Comparison of ENCODE assay signal across 16 mouse cellular contexts in genomic region chr11:83994481-83994880, GRCm38 (mm10).
"Had no signal": no experiment of that assay in that cellular context is flagged by ENCODE, and none has a peak within 500 bp of the region (broad histone marks: within the 10 kb centered on the region; RNA-seq: fewer than 3 reads in every experiment).

No protein-coding gene starts in this region.

- DNase-seq: kidney, adult 2 months; kidney, postnatal 25 days; left cerebral cortex, postnatal 4 days; lung, embryonic 14.5 days; lung, postnatal 10 days; lung, postnatal 4 days; midbrain, embryonic 14.5 days; thymus, adult 18-20 months; thymus, postnatal 14 days; thymus, postnatal 4 days had no signal

- H3K4me2 ChIP-seq: limb, embryonic 12.5 days; limb, embryonic 15.5 days; liver, embryonic 15.5 days; lung, embryonic 14.5 days; midbrain, embryonic 11.5 days had no signal

- H3K27me3 ChIP-seq: limb, embryonic 12.5 days; limb, embryonic 15.5 days; liver, embryonic 15.5 days had no signal

- H3K4me3 ChIP-seq: limb, embryonic 12.5 days; limb, embryonic 15.5 days; liver, embryonic 15.5 days had no signal

- H3K4me1 ChIP-seq: limb, embryonic 12.5 days; limb, embryonic 15.5 days had no signal

- H3K9ac ChIP-seq: limb, embryonic 12.5 days; limb, embryonic 15.5 days; liver, embryonic 15.5 days; lung, embryonic 14.5 days had no signal

- ATAC-seq: intestine, postnatal 0 days had no signal

- H3K9me3 ChIP-seq: limb, embryonic 12.5 days; limb, embryonic 15.5 days; liver, embryonic 15.5 days had no signal

- H3K27ac ChIP-seq: kidney, postnatal 0 days; limb, embryonic 12.5 days; limb, embryonic 15.5 days; liver, embryonic 15.5 days had no signal
